In the genomic region with DNA sequence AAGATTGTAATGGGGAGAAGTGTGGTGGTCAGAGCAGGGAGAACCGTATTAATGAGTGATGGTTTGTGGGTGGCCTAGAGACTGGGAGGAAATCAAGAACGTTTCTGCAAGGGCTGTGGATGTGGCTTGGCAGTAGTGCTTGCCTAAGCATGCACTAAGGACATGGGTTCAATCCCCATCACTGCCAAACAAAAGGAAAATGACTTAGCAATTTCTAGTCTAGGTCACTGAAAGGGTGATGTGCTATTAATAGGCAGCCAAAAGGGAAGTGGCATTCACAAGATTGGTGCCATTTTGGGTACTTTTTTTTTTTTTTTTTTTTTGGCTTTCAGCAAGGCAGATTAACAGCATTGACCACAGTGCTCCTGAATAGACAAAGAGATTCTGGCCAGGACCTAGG, we compare ENCODE assay signal across 24 mouse cellular contexts. TPM values are rescaled to one million over a fixed set of nuclear protein-coding genes. Genes with fewer than 3 reads are reported as not detected.
DNase-seq lines count a peak whose midpoint lies in the region; ATAC-seq and TF ChIP-seq lines count a peak whose summit lies in the region.
"Had no signal": no experiment of that assay in that cellular context is flagged by ENCODE, and none has a peak within 500 bp of the region (broad histone marks: within the 10 kb centered on the region; RNA-seq: fewer than 3 reads in every experiment).

No protein-coding gene starts in this region.

- peaks cover 27% of the 10 kb centered on the region for H3K36me3 ChIP-seq in liver, adult 2 months (ENCODE audit: control insufficient read depth, insufficient read depth, low read length)
- H3K36me3 ChIP-seq in liver, embryonic 11.5 days (ENCODE audit: control insufficient read depth, insufficient read depth, low read length): peaks cover 11% of the 10 kb centered on the region; the same call in 1 of the 2 replicates
- H3K36me3 ChIP-seq in MEL (ENCODE audit: control insufficient read depth in 1 of 2, insufficient read depth in 2 of 2, low read length in 2 of 2): peaks cover 0 to 7% of the 10 kb centered on the region in 2 experiments; a peak in 3 of 4 replicates
- peaks cover 8% of the 10 kb centered on the region for H3K36me3 ChIP-seq in small intestine, adult 2 months (ENCODE audit: control insufficient read depth, insufficient read depth, low read length)
- H3K36me3 ChIP-seq: intestine, embryonic 15.5 days had no signal

- TF ChIP-seq CTCF in liver, adult 2 months (IDR thresholded peaks at IDR 0.05; ENCODE audit: low read depth, low read length): no peak
- no peak for TF ChIP-seq CTCF in MEL (IDR thresholded peaks at IDR 0.05 in 2 of 3, conservative IDR thresholded peaks at IDR 0.05 in 1 of 3; ENCODE audit: control insufficient read depth in 1 of 3, insufficient read depth in 1 of 3, low read depth in 2 of 3, low read length in 3 of 3, poor library complexity in 1 of 3, severe bottlenecking in 1 of 3)
- TF ChIP-seq CTCF in small intestine, adult 2 months (IDR thresholded peaks at IDR 0.05; ENCODE audit: extremely low read depth, insufficient read length, insufficient replicate concordance, low read depth, low read length): no peak

- no peak overlapping the region; the same call in 1 of the 2 replicates for H3K9ac ChIP-seq in liver, adult 2 months (ENCODE audit: low read depth, low read length)
- no peak overlapping the region for H3K9ac ChIP-seq in liver, embryonic 11.5 days (ENCODE audit: low read depth, low read length)
- H3K9ac ChIP-seq in MEL (ENCODE audit: control insufficient read depth, low read depth, low read length, poor library complexity, severe bottlenecking): no peak overlapping the region
- H3K9ac ChIP-seq: forebrain, embryonic 13.5 days; intestine, embryonic 15.5 days; kidney, embryonic 15.5 days; limb, embryonic 13.5 days; liver, embryonic 14.5 days; lung, embryonic 15.5 days had no signal

- H3K9me3 ChIP-seq in liver, embryonic 11.5 days (ENCODE audit: control insufficient read depth, low read length): no peaks in the 10 kb centered on the region
- no peaks in the 10 kb centered on the region for H3K9me3 ChIP-seq in MEL (replicated peaks; ENCODE audit: insufficient read depth, low read length)
- H3K9me3 ChIP-seq: forebrain, embryonic 13.5 days; hindbrain, embryonic 10.5 days; intestine, embryonic 15.5 days; kidney, embryonic 15.5 days; limb, embryonic 13.5 days; lung, embryonic 15.5 days; midbrain, embryonic 10.5 days had no signal

- peaks cover 15% of the 10 kb centered on the region; the same call in 1 of the 2 replicates for H3K79me2 ChIP-seq in liver, adult 2 months (ENCODE audit: control insufficient read depth, insufficient read depth, low read length)
- no peaks in the 10 kb centered on the region for H3K79me2 ChIP-seq in MEL (ENCODE audit: control insufficient read depth, insufficient read depth, low read length, poor library complexity)

- TF ChIP-seq EP300 in MEL (IDR thresholded peaks at IDR 0.05; ENCODE audit: low read depth in 1 of 2, low read length in 2 of 2): 0 out of 4 replicates have a peak, but pooled peaks of 1 of the 2 experiments have one; percentile 8

- H3K4me3 ChIP-seq in liver, adult 2 months (ENCODE audit: insufficient read depth, low read depth, low read length): no peak overlapping the region
- H3K4me3 ChIP-seq in liver, embryonic 11.5 days (ENCODE audit: low read depth, low read length): no peak overlapping the region
- H3K4me3 ChIP-seq in MEL (ENCODE audit: control insufficient read depth in 1 of 2, insufficient read depth in 1 of 2, low read depth in 2 of 2, low read length in 2 of 2): no peak overlapping the region
- H3K4me3 ChIP-seq in small intestine, adult 2 months (ENCODE audit: low read depth, low read length): no peak overlapping the region
- H3K4me3 ChIP-seq: forebrain, embryonic 13.5 days; gastrocnemius, adult 2 months; hindbrain, embryonic 10.5 days; intestine, embryonic 15.5 days; kidney, embryonic 15.5 days; limb, embryonic 13.5 days; lung, embryonic 15.5 days; midbrain, embryonic 10.5 days had no signal

- no peak overlapping the region for H3K4me2 ChIP-seq in liver, embryonic 11.5 days
- H3K4me2 ChIP-seq: forebrain, embryonic 13.5 days; heart, embryonic 11.5 days; intestine, embryonic 15.5 days; kidney, embryonic 15.5 days; limb, embryonic 13.5 days; lung, embryonic 15.5 days had no signal

- no peak for TF ChIP-seq RAD21 in MEL (IDR thresholded peaks at IDR 0.05; ENCODE audit: low read depth, low read length)

- peak overlapping the region; percentile 33 for H3K27ac ChIP-seq in liver, adult 2 months (replicated peaks; ENCODE audit: insufficient read depth, low read depth, low read length)
- H3K27ac ChIP-seq in liver, embryonic 11.5 days (ENCODE audit: low read depth, low read length): no peak overlapping the region
- H3K27ac ChIP-seq in MEL (ENCODE audit: control insufficient read depth, low read depth, low read length): no peak overlapping the region
- peak overlapping the region; percentile 39; the same call in 1 of the 2 replicates for H3K27ac ChIP-seq in small intestine, adult 2 months (ENCODE audit: insufficient read depth, low read depth, low read length)
- H3K27ac ChIP-seq: forebrain, embryonic 13.5 days; gastrocnemius, adult 2 months; hindbrain, embryonic 10.5 days; intestine, embryonic 15.5 days; kidney, embryonic 15.5 days; limb, embryonic 13.5 days; liver, embryonic 14.5 days; lung, embryonic 15.5 days; midbrain, embryonic 10.5 days had no signal

- no peak for ATAC-seq in liver, embryonic 11.5 days (replicated peaks; ENCODE audit: low FRiP score)
- ATAC-seq in hematopoietic stem cell, adult 5-6 weeks (replicated peaks in 1 of 2; ENCODE audit: insufficient read depth in 1 of 2, low FRiP score in 2 of 2, low TSS enrichment in 1 of 2, low read depth in 1 of 2, poor library complexity in 2 of 2, severe bottlenecking in 2 of 2): peak; percentile 43 to 78
- ATAC-seq: forebrain, embryonic 13.5 days; hindbrain, embryonic 16.5 days; intestine, embryonic 15.5 days had no signal

- H3K27me3 ChIP-seq in liver, adult 2 months (ENCODE audit: control insufficient read depth, insufficient read depth, low read length): no peaks in the 10 kb centered on the region
- no peaks in the 10 kb centered on the region for H3K27me3 ChIP-seq in liver, embryonic 11.5 days (replicated peaks; ENCODE audit: control insufficient read depth, insufficient read depth, low read length)
- no peaks in the 10 kb centered on the region for H3K27me3 ChIP-seq in MEL (ENCODE audit: control insufficient read depth in 1 of 2, insufficient read depth in 2 of 2, low read length in 2 of 2)
- H3K27me3 ChIP-seq in small intestine, adult 2 months (ENCODE audit: control insufficient read depth, insufficient read depth, low read length): no peaks in the 10 kb centered on the region
- H3K27me3 ChIP-seq: forebrain, embryonic 13.5 days; intestine, embryonic 15.5 days; kidney, embryonic 15.5 days; limb, embryonic 13.5 days; lung, embryonic 15.5 days had no signal

- no peak for TF ChIP-seq POLR2A in liver, adult 2 months (IDR thresholded peaks at IDR 0.05; ENCODE audit: extremely low read depth, insufficient read depth, low read length)
- no peak for TF ChIP-seq POLR2A in MEL (IDR thresholded peaks at IDR 0.05; ENCODE audit: control insufficient read depth in 1 of 2, insufficient read depth in 1 of 2, low read depth in 1 of 2, low read length in 2 of 2, poor library complexity in 1 of 2)
- TF ChIP-seq POLR2A in small intestine, adult 2 months (IDR thresholded peaks at IDR 0.05; ENCODE audit: low read depth, low read length): no peak

- peaks cover 53% of the 10 kb centered on the region for H3K4me1 ChIP-seq in liver, adult 2 months (ENCODE audit: control insufficient read depth, insufficient read depth, low read length)
- H3K4me1 ChIP-seq in liver, embryonic 11.5 days (replicated peaks; ENCODE audit: control insufficient read depth, insufficient read depth, low read length): peaks cover 17% of the 10 kb centered on the region; the same call in 1 of the 2 replicates
- H3K4me1 ChIP-seq in MEL (ENCODE audit: control insufficient read depth in 1 of 2, insufficient read depth in 2 of 2, low read length in 2 of 2): peaks cover 4 to 8% of the 10 kb centered on the region in 2 experiments; a peak in 3 of 4 replicates
- H3K4me1 ChIP-seq in small intestine, adult 2 months (ENCODE audit: control insufficient read depth, insufficient read depth, insufficient read length, low read length): peaks cover 22% of the 10 kb centered on the region; the same call in 1 of the 2 replicates

- peak; percentile 68 for DNase-seq in liver, adult 2 months (ENCODE audit: extremely low read depth, low read depth, low spot score)
- no peak for DNase-seq in liver, embryonic 11.5 days (ENCODE audit: low spot score)
- DNase-seq in MEL (ENCODE audit: low read depth, low spot score): peak; percentile 34
- DNase-seq in urinary bladder, postnatal 14 days (ENCODE audit: low spot score): no peak
- DNase-seq in heart, adult 9 months (ENCODE audit: low spot score in 2 of 2): no peak
- DNase-seq in cerebellum, adult 9-11 months: no peak
- DNase-seq: adrenal gland, postnatal 25 days; cerebellum, adult 11-12 months; cerebellum, postnatal 25 days; embryo, embryonic 11 days; gastrocnemius, adult 2 months; lung, postnatal 36 days had no signal

- 34% methylated on average over 2 of the region's 2 CpGs for WGBS in liver, adult 2 months
- whole genome bisulfite sequencing in liver, embryonic 11.5 days: 55% methylated on average over 2 of the region's 2 CpGs
- WGBS in small intestine, adult 2 months: 65% methylated on average over 2 of the region's 2 CpGs

RNA-seq across cellular contexts. Expression of gene Lipa, which starts 5.9 kb away (rescaled TPM):
- total RNA-seq in liver, adult 2 months (2014; rRNA removed): 159 and 192 TPM in 2 replicates
- 137 and 146 TPM in 2 replicates for polyA plus RNA-seq in liver, adult 2 months (2012; rRNA removed)
- 48.2 and 53.6 TPM in 2 replicates for polyA plus RNA-seq in liver, embryonic 11.5 days (2014; fragmentation: Nextera tagmentation; extraction: Ambion mirVana)
- total RNA-seq in MEL (2012; rRNA removed): 7.6 and 8.0 TPM in 2 replicates
- polyA plus RNA-seq in MEL (2012; ENCODE audit: insufficient read depth in 1 of 2, insufficient read length in 2 of 2, low read depth in 1 of 2, low replicate concordance in 2 of 2, missing spikeins in 1 of 2): 10 to 100 TPM in 1 of 2 experiments, not detected in 1; 13.8 TPM
- total RNA-seq in hematopoietic stem cell, adult 5-6 weeks (2017): 31.0 and 34.5 TPM in 2 replicates
- polyA plus RNA-seq in small intestine, adult 2 months (2012; rRNA removed): 17.9 and 21.7 TPM in 2 replicates

RNA-seq across cellular contexts. Expression of gene Ifit2, which starts 29.1 kb away (rescaled TPM):
- 3.6 and 8.0 TPM in 2 replicates for total RNA-seq in liver, adult 2 months (2014; rRNA removed)
- 0.29 and 0.35 TPM in 2 replicates for polyA plus RNA-seq in liver, adult 2 months (2012; rRNA removed)
- polyA plus RNA-seq in liver, embryonic 11.5 days (2014; fragmentation: Nextera tagmentation; extraction: Ambion mirVana): 5.2 and 5.8 TPM in 2 replicates
- 0.65 and 0.69 TPM in 2 replicates for total RNA-seq in MEL (2012; rRNA removed)
- 1 to 10 TPM in 1 of 2 experiments, not detected in 1; 2.7 TPM for polyA plus RNA-seq in MEL (2012; ENCODE audit: insufficient read depth in 1 of 2, insufficient read length in 2 of 2, low read depth in 1 of 2, low replicate concordance in 2 of 2, missing spikeins in 1 of 2)
- 28.9 and 29.6 TPM in 2 replicates for total RNA-seq in hematopoietic stem cell, adult 5-6 weeks (2017)
- polyA plus RNA-seq in small intestine, adult 2 months (2012; rRNA removed): 0.08 and 0.25 TPM in 2 replicates

RNA-seq across cellular contexts. Expression of gene Ch25h, which starts 46.4 kb away (rescaled TPM):
- total RNA-seq in liver, adult 2 months (2014; rRNA removed): 0.34 TPM in 1 of 2 replicates, not detected in the other
- polyA plus RNA-seq in liver, adult 2 months (2012; rRNA removed): 0.09 and 0.22 TPM in 2 replicates
- polyA plus RNA-seq in liver, embryonic 11.5 days (2014; fragmentation: Nextera tagmentation; extraction: Ambion mirVana): 0.82 and 1.5 TPM in 2 replicates
- not detected in 2 replicates for total RNA-seq in MEL (2012; rRNA removed)
- not detected for polyA plus RNA-seq in MEL (2012; ENCODE audit: insufficient read depth in 1 of 2, insufficient read length in 2 of 2, low read depth in 1 of 2, low replicate concordance in 2 of 2, missing spikeins in 1 of 2)
- 0.19 and 0.35 TPM in 2 replicates for total RNA-seq in hematopoietic stem cell, adult 5-6 weeks (2017)
- 6.6 and 7.6 TPM in 2 replicates for polyA plus RNA-seq in small intestine, adult 2 months (2012; rRNA removed)
- total RNA-seq: gastrocnemius, adult 2 months had no signal

Comparison
In these comparisons a context has a peak if more than half of its experiments do, and no peak if none do; other contexts are left out.
1. DNase-seq: peak in liver, adult 2 months (single experiment) and MEL (single experiment); none in liver, embryonic 11.5 days (single experiment), urinary bladder, postnatal 14 days (single experiment), heart, adult 9 months (0 of 2) and cerebellum, adult 9-11 months (single experiment).
2. H3K27ac ChIP-seq: peak in liver, adult 2 months (single experiment) and small intestine, adult 2 months (single experiment); none in liver, embryonic 11.5 days (single experiment) and MEL (single experiment).